Mouse (Mus musculus) thymus, postnatal 25 days (tissue): ENCODE measurements at regions not wholly inside any gene's neighbourhood (a gene's known extent, or its start where the extent isn't known, plus 50 kb on each side); places are given as distances from the start of the nearest gene placed in this dataset.
"Not testable (repeated sequence)": the region's sequence is repeated elsewhere in the genome, so short reads cannot be mapped to it uniquely, and the experiment has no call there.

ENCODE experiments used
- DNase-seq: peaks from one replicate; pipeline ENCODE4 v3.0.0; 2022

DNA sequence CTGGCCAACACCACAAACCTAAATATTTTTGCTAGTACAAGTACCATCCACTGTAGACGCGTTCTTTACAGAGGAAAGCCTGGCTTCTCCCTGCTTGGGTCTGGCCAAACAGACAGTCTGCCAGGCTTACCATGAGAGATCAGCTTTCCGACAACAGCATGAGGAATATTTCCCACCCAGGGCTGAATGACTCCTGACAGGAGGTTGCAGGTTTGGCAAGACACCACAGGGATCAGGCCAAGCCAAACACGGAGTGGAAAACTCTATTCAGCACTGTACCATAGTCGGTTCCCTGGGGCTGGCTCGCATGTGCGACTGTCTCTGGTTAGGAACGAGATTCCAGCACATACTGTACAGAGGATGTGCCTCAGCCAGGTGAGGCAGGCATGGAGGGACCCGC, 140.7 kb upstream of the Supt20 start:
- no peak for DNase-seq

DNA sequence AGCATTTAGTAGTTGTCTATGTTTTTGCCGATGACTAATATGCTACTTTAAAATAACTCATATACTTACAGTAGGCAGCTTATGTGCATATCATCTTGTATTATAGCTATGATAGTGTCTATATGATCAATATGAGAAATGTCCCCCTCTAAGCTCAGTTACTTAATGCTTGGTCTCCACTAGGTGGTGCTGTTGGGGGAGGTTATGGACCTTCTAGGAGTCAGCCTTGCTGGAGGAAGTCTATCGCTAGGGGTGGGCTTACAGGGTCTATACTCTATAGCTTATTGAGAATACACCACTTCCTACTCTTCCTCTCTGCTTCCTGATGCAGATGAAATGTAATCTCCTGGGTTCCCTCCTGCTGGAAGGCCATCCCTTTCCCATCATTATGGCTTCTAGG, 136.7 kb upstream of the Supt20 start:
- peak; percentile 9 for DNase-seq

DNA sequence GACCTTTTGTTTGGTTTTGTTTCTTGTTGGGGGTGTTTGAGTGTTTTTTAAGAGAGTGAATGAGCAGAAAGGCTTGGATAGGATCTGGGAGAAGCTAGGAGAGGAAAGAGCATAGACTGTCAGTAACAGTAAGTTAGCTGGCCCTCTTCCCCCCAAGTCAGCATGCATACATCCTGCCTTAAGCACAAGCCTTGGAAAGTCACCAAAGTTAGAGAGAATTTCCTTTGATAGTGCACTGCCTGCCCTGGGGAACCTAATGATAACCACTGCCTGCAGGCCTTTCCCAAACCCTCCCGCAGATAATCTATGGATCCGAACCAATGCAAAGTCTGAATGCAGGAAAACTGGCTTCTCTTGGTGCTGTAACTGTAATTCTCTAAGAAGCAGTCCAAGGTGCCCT, 133.6 kb upstream of the Supt20 start:
- no peak for DNase-seq

DNA sequence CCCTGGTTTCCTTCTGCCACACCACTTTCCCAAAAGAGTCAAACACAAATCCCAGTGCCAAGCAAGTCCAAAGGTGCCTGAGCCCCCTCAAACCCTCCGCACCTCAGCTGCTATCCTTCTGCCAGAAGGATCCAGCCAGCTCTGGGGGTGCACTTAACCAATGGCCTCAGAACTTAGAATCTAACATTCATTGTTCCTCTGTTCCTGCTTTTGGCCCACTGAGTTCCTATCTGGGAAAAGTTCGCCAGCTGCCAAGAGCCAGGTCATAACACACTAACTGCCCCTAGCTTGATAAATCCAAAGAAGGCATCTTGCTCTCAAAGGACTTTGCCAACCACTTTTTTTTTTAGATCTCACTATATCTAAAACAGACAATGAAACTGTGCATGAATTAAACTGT, 133.1 kb upstream of the Supt20 start:
- no peak for DNase-seq

DNA sequence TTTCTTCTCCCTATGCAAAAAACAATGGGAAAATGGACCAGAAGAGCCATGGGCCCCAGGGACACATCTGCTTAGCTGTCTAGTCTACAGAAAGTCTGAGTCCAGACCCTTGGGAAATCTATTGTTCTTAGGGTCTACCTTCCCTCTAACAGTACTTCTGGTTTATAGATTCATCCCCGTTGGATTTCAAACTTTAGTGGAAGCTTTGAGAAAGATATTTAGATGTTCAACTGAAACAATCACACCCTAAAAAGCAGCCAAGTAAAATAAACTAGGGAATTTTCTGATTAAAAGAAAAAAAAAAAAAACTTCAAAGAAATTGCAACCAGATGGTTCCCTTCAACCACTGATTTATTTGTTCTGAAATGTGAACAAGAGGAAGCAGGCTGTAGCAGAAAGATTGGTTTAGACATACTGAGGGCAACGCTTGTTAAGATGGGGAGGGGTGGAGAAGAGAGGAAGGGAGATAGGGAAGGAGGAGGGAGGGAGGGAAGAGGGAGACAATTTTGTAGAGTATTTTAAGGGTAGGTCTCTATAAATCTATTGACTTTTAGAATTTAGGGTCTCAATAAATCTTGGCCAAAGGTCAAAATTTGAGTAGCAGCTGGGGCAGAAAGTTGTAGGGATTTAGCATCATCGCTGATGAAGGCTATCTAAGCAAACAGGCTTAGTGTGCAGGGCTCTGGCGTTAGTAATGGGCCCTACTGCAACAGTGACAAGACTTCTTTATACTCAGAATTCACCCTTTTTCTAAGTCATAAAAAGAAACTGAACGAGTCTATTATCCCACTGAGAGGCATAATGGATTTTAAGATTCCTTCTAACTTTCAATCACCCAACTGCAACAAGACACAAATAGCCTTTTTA, 132.3 kb upstream of the Supt20 start:
- no peak for DNase-seq

DNA sequence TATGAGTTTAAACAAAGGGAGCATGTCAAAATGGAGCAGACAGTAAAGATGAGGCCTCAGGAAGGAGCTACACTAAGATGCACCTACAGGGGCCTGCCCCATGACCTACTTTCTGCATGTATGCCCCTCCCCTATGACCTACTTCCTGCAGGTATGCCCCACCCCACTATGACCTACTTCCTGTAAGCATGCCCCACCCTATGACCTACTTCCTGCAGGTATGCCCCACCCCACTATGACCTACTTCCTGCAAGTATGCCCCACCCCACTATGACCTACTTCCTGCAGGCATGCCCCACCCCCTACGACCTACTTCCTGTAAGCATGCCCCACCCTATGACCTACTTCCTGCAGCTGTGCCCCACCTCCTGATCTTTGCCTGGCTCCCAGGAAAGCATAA, 125.3 kb upstream of the Supt20 start:
- DNase-seq: peak; percentile 20

DNA sequence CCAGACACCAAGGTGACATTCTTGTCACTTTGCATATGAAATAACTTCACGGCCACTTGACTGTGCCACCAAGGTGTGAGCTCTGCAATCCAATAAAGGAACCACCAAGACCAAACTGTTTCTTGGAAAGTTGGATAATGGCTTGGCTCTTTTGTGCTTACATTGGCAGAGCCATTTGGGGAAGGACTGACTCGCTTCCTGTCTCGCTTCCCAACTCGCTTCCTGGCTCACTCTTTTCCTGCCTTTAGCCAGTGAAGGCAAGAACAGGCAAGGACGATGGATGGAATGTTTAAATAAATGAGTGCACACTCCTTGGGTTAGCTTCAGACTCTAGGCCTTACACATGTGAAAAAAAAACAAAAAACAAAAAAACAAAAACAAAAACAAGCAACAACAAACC, 124.5 kb upstream of the Supt20 start:
- no peak for DNase-seq

DNA sequence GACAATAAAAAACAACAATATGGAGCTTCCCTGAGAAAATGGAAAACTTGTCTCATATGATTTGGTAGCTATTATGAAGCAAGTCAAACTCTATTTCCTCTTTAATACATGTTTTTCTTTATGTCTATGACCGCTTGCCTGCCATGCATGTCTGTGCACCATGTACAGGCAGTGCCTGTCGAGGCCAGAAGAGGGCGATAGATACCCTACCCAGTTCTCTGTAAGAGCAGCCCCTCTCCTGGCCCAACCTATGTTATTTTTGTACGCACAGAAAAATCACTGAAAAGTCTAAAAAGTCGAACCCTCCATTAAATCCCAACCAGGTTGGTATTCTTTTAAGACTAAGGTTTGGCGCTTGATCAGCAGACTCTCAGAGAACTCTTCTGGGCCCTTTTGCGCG, 122.1 kb upstream of the Supt20 start:
- DNase-seq: peak; percentile 25

DNA sequence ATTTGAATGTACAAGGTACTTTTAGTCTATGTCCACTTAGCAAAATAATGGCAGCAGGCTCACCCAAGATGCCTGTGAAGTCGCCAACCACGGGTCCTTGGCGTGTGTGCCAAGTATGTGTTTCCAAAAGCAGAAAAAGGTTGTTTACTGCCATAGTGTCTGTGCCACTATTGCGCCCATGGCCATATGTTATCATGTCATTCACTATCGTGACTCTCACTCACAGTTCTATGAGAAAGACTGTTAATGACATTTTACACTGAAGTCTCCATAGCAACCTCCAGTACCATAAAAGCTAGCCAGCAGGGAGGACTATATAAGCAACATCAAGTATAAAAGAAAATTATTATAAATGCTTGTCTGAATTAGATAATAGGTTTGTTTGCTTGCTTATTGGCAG, 114.8 kb upstream of the Supt20 start:
- DNase-seq: no peak

DNA sequence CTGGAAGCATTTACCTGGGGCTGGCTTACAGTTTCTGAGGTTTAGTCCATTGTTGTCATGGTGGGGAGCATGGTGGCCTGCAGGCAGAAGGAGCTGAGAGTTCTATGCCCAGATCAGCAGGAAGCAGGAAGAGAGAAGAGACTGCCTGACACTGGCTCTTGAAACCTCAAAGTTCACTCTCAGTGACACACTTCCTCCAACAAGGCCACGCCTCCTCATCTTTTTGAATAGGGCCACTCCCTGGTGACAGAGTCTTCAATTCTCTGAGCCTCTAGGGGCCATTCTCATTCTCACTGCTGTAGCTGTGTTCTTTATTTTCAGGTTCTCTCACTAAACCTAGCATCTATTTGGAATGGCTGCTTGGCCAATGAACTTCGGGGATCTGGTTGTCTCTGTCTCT, 113.2 kb upstream of the Supt20 start:
- no peak for DNase-seq

DNA sequence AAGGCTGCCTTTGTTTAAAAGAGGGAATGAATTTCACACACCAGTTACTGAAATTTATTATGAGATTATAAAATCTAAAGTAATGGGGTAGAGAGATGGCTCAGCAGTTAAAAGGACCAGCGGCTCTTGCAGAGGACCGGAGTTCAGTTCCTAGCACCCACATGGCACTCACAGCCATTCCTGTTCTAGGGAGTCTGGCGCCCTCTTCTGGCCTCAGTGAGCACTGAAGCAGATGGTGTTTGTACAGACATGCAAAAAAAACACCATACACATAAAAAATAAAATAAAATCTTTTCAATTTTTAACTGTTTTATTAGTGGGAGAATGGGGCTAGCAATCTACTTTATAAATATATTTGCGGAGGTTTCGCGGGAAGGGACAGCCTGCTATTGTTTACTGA, 112.3 kb upstream of the Supt20 start:
- no peak for DNase-seq

DNA sequence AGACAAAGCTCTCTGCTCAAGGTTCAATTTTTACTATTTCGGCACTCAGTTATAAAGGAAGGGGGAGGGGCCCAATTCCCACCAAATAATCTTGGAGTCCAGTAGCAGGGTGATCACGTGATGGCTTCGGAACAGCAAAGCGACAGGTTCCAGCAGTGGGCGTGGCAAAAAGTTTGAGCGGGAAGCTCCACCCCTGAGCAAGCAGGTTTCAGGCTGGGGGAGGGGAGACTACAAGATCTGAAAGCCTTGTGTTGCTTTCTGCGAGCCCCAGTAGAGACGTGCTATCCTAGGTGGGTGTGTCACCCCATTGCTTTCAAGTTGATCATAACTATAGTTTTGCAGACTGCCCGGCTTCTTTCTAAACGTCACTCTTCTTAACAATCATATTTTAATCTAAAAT, 106.8 kb upstream of the Supt20 start:
- not testable (repeated sequence) for DNase-seq

DNA sequence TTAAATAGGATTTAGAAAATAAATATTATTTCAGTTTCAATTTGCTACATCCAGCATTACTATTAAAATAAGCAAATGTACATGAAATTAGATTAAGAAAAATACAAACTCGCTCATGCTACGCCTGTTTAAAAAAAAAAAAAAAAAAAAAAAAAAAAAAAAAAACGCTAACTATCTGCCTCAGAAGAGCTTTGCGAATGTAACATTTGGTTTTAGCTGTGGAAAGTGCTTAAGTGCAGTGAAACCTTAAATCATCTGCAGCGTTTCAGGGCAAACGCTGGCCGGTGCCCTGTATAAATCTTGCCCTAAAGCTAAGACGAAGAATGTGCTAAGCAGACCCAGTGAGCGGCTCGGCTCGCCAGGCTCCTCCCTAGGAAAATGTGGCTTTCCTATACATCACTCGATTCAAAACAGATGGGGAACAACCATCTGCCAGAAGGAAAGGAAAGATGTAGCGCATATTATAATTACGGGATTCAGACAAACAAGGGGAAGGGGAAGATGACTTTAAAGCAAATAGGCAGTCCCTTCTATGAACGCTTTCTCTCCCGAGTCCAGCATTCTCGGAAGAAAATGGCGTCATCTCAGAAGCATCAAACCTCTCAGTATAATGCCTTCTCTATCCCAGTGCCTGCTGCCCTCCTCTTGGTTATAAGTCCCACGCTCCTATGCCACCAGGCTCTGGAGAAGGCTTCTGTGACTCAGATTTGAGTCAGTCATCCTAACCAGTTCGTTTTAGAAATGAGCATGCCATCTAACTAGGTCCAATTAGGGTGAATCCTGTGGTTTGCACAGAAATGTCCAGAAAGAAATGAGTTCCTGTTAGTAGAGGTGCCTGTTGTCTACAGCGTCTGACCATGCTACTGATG, 105.2 kb upstream of the Supt20 start:
- no peak for DNase-seq

DNA sequence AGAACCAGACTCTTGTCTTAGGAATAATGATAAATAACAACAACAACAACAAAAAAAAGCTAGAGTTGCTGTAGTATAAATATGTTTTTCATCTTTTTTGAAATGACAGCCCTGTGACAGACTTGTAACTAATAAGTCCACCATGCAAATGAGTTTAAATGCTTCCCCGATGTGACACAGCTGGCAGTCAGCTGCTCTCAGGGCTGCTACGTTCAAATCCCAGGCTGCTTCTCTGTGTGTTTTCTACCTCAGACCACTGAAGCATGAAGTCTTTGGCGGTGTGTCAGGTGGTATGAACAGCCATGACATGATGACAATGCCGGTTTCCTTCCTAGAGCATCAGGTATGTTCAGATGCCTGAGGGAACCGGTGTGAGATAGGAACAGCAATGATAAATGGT, 104.4 kb upstream of the Supt20 start:
- no peak for DNase-seq

DNA sequence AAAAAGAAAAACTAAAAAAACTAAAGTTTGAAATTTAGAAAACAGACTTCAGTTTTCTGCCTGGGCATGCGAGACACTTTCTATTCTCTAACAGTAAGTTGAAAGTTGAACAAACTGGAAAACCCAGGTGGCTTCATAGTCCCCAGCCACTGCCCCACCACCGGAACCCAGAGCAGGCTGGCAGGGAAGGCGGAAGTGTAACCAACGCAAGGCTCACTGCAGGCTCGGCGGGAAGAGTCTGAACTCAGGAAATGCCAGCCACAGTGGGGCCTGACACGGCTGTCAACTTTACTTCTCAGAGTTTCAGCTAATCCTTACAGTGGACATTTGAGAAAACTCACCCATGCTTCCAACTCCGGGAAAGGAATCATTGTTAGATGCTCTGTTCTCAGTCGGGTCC, 102.6 kb upstream of the Supt20 start:
- DNase-seq: peak; percentile 74

DNA sequence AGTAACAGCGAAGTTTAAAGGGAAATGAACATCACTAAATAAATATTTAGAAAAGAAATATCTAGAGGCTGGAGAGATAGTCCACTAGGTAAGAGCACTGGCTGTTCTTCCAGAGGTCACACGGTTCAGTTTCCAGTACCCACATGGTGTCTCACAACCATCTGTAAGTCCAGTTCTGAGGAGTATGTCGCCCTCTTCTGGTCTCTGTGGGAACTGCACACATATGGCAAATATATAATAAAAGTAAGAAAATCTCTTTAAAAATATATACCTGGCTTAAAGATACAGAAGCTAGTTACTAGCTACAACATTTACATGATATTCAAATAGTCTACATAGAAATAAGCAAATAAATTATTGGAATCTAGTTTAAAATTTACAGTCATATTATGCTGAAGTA, 101.4 kb upstream of the Supt20 start:
- DNase-seq: no peak

DNA sequence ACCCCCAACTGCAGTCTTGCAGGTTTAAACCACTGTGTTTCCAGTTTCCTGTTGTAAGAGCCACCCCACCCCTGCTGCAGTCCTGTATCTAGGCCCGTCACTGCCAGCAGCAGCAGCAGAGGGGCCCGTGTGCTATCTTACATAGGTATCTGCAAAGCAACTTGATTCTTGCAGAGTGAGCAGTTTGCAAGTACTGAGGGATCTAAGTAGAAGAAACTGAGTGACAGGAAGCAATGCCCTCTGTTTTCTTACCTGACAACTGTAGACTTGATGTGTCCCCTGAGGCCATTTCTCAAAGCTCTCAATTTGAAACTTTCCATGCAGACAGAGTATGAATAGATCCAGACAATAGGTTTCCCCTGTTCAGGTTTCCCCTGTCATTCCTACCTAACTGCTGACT, 100.5 kb upstream of the Supt20 start:
- DNase-seq: peak; percentile 38

DNA sequence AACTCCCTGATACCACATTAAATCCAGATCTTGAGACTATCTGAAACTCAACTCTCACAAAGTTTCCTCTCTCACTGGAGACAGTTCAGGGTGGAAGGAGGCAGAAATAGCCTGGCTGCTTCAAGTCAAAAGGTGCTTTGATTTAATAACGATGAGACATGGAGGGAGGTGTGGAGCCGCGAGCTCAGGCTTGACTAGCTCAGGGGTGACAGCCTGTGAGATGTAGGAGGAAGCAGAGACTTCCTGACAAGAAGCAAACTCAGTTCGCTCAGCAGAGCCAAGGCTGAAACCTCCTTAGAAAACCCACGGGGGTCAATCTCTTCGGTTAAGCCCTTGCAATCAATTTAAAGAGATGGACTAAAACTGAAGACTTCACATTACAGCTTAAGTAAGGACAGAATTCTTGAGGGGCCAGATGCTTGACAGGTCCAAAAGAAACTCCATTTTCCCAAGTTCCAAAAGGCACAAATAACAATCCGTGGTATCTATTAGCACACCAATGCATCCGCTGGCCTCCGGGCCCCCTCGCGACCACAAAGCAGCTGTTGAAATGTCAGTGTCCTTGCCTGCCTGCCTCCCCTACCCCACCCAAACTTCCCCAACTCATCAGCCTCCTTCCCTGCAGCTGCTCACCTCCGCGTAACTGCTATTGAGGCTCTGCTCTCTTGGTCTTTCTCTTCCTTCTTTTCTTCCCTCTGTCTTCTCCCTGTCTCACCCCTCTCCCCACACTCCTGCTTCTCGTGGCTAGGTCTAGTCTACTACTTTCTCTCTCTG, 99.8 kb upstream of the Supt20 start:
- peak; percentile 30 for DNase-seq

DNA sequence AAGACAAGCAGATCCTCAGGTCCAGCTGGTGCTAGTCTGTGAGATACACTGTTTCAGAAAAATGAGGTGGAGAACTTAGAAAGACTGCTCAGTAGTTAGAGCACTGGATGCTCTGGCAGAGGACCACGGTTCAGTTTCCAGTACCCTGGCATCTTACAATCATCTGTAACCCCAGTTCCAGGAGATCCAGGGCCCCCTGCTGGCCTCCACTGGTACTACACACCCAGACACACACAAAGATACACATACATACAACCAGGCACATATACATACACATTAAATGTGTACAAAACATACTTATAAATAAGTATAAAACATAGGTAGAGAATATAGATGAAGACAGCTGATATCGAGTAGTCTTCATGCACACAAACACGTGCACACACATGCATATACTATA, 97.4 kb upstream of the Supt20 start:
- DNase-seq: no peak

DNA sequence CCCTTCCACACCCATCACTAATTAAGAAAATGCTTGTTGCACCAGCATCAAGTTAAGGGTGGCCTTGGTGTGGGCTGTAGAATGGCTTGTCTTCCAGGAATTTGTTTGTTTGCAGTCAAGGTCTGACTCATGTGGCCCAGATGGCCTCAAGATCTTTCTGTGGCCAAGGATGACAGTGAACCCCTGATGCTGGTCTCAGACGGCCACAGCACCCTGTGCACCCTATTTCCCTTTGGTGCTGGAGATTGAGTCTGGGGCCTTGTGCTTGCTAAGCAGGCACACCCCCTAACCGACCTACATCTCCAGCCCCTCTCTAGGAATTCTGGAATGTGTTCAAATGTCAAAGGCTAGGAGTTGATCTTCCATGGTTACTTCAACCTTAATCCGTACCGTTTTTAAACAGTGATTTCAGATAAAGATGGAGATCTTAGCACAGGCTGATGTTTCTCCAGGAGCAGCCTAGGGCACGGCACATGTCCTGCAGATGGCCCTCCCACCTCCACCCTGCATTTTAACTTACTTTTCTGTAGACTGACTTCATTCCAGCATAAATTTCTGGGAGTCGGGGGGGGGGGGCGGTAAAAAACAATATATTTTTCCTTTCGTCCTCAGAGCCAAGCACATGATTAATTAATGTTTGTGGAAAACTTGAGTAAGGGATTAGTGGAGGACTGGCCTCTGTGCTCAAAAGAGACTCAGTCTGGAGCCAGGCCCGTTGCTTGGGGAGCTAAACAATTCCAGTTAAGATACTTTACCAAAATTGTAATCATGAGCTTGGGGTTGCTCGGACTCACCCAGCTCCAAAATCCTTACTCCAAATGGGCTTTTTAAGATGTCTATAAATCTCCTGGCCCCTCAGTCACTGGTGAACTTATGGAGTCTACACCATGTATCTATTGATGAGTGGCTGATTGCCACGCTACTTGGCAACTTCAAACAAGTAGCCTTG, 95.0 kb upstream of the Supt20 start:
- no peak for DNase-seq

DNA sequence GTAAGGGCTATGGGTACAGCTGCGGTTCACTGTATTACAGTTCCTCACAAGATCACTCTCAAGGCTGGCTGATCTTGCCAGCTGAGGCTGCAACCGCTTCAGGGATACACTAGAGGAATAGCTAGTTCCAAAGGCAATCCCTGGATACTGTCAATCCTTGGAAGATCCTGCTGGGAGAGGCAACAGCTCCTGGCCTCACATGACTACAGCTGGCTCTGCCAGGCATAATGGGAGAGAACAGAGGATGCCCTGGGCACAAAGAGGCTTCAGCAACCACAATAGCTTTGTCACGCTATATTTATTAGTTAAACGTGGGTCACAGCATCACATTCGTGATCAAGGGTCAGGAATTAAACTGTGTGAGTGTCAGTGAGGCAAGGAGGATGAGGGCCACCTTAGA, 94.3 kb upstream of the Supt20 start:
- no peak for DNase-seq

DNA sequence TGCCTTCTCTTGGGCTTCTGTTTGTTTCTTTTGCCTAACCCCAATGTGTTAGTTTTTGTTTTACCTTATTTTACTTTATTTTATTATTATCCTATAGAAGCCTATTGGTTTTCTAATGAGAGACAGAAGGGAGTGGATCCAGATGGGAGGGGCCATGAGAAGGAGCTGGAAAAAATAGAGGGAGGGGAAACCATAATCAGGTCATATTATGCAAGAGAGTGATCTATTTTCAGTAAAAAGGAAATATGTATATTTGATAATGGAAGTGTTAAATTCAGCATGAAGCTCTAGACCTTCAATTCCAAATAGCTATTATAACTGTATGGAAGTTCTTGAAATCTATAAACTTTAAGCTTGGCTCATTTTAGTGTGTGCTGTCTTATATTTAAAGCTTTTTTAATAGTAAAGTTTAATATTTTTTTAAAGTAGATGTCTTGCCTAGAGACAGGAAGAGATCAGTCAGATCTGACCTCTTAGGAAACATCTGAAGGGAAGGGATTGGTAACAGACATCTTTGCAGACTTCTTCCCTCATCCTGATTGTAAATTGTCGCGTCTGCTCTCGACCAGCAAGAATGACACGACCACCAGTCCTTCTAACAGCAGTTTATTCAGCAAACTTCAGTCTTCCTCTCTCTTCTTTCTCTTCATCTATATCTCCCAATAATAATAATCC, 87.8 kb upstream of the Supt20 start:
- DNase-seq: no peak
